Mouse (Mus musculus): ENCODE results near the gene Fjx1. TPM values are rescaled to one million over a fixed set of nuclear protein-coding genes. Genes with fewer than 3 reads are reported as not detected.

The Fjx1 gene
- polyA plus RNA-seq, 1 experiment from 2014 or later, result 36.7 TPM

GRCm38 (mm10) chr2:102450248-102450760 lies 2.0 kb downstream of the Fjx1 start:
- Histone ChIP-seq H3K9me3 (no peaks in the 10 kb centered on the region), H3K27ac (peak overlapping the region; percentile 96), H3K9ac (replicated peaks) (peak overlapping the region; percentile 87), H3K36me3 (peaks cover 12% of the 10 kb centered on the region; the same call in 1 of the 2 replicates), H3K4me3 (replicated peaks) (peak overlapping the region; percentile 68), H3K4me1 (replicated peaks) (peaks cover 28% of the 10 kb centered on the region), H3K4me2 (replicated peaks) (peak overlapping the region; percentile 81), H3K27me3 (peaks cover 8% of the 10 kb centered on the region; the same call in 1 of the 2 replicates)
- WGBS, result under 1% methylated on average over 43 of the region's 43 CpGs
- ATAC-seq, result peak; percentile 35

DNA sequence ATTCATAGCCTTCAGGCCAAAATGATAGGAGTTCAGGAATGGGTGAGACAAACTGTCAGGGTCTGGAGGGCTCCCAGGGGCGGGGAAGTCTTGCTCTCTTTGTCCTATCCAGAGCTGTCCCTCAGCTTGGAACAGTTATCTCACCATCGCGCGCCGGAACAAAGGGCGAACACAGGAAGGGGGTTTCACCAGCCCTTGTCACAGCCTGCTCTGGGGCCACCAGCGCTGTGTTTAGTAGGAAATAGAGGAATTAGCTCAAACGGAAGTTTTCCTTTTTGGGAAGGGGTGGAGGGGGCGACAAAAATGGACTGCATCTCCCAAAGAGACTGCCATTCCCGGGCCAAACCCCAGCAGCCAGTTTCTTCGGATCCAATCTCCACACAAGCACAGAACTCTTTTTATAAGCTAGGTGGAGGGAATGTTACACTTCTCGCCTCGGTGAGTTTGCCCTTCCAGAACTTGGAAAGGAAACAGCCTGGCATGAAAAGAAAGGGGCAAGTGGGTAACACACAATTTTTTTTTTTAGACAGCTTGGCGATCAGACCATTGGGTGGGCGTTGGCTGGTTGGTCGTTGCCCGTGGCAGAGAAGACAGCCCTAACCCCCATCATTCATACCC lies 2.6 kb downstream of the Fjx1 start:
- peaks cover 12% of the 10 kb centered on the region; the same call in 1 of the 2 replicates for H3K36me3 ChIP-seq
- peak overlapping the region; percentile 96 for H3K27ac ChIP-seq
- no peaks in the 10 kb centered on the region for H3K9me3 ChIP-seq
- peak overlapping the region; percentile 81 for H3K4me2 ChIP-seq (replicated peaks)
- peaks cover 5% of the 10 kb centered on the region; the same call in 1 of the 2 replicates for H3K27me3 ChIP-seq
- WGBS, result under 1% methylated on average over 17 of the region's 17 CpGs
- peaks cover 28% of the 10 kb centered on the region for H3K4me1 ChIP-seq (replicated peaks)
- H3K4me3 ChIP-seq (replicated peaks), result peak overlapping the region; percentile 68
- peak overlapping the region; percentile 87 for H3K9ac ChIP-seq (replicated peaks)
- ATAC-seq, result peak; percentile 44

- peak overlapping the region; percentile 63; the same call in 1 of the 2 replicates for H3K27ac ChIP-seq
- H3K27me3 ChIP-seq, result no peaks in the 10 kb centered on the region
- H3K9ac ChIP-seq (replicated peaks), result peak overlapping the region; percentile 60
- no peak for ATAC-seq
- H3K4me3 ChIP-seq (replicated peaks), result peak overlapping the region; percentile 68
- peaks cover 12% of the 10 kb centered on the region; the same call in 1 of the 2 replicates for H3K36me3 ChIP-seq
- H3K9me3 ChIP-seq, result no peaks in the 10 kb centered on the region
- WGBS, result 5% methylated on average over 1 of the region's 1 CpGs
- peak overlapping the region; percentile 81 for H3K4me2 ChIP-seq (replicated peaks)
- peaks cover 28% of the 10 kb centered on the region for H3K4me1 ChIP-seq (replicated peaks)
Observed at GRCm38 (mm10) chr2:102449056-102449455, 3.2 kb downstream of the Fjx1 start.

DNA sequence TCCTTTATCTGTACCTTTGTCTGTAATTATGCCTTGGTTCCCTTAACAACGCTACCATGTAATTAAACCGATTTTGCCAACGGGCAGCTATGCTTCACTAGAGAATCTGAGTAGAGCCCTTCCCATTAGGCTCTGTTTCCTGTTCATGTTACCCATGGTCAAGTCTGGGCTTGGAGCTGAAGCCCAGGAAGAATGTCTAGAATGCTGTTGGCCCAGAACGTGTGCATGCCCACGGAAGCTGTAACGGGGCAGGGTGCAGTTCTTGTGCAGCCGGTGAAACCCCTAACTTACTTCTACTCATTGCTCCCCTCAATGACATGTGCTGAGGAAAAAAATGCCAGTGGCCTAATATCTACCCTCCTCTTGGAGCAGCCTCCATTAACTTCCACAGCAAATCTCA lies 4.5 kb downstream of the Fjx1 start:
- Histone ChIP-seq H3K4me2 (replicated peaks) (peak overlapping the region; percentile 81), H3K36me3 (peaks cover 12% of the 10 kb centered on the region; the same call in 1 of the 2 replicates), H3K27ac (no peak overlapping the region), H3K27me3 (no peaks in the 10 kb centered on the region), H3K4me1 (replicated peaks) (peaks cover 27% of the 10 kb centered on the region), H3K9ac (replicated peaks) (no peak overlapping the region), H3K4me3 (replicated peaks) (no peak overlapping the region), H3K9me3 (no peaks in the 10 kb centered on the region)
- ATAC-seq, result no peak
- WGBS, result 88% methylated on average over 7 of the region's 7 CpGs

DNA sequence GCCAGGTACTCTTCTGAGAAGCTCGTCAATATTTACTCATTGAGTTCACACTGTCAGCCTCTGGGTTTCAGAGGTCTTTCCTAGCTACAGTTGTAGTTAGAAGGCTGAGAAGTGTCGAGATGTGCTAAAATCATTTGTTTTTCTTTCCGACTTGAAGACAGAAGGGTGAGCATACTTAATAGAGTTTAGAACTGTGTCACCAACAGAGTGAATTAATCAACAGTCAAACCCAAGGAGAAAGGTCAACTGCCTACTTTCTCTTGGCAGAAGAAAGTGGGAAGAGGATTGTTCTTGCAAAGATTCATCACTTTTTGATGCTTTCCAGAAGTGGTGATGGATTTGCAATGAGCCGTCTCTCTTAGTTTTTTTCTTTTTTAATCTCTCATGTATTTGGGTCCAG lies 5.4 kb downstream of the Fjx1 start:
- no peaks in the 10 kb centered on the region for H3K9me3 ChIP-seq
- peaks cover 12% of the 10 kb centered on the region; the same call in 1 of the 2 replicates for H3K36me3 ChIP-seq
- H3K27me3 ChIP-seq, result no peaks in the 10 kb centered on the region
- H3K9ac ChIP-seq (replicated peaks), result no peak overlapping the region
- peaks cover 20% of the 10 kb centered on the region for H3K4me1 ChIP-seq (replicated peaks)
- no peak overlapping the region for H3K4me3 ChIP-seq (replicated peaks)
- H3K27ac ChIP-seq, result no peak overlapping the region
- no peak overlapping the region for H3K4me2 ChIP-seq (replicated peaks)
- ATAC-seq, result no peak
- WGBS, result 85% methylated on average over 4 of the region's 4 CpGs

GRCm38 (mm10) chr2:102437357-102438030 lies 14.8 kb downstream of the Fjx1 start:
- Histone ChIP-seq H3K9me3 (no peaks in the 10 kb centered on the region), H3K36me3 (no peaks in the 10 kb centered on the region), H3K27ac (no peak overlapping the region), H3K4me1 (replicated peaks) (peaks cover 6% of the 10 kb centered on the region; the same call in 1 of the 2 replicates), H3K4me2 (replicated peaks) (no peak overlapping the region), H3K9ac (replicated peaks) (no peak overlapping the region), H3K4me3 (replicated peaks) (no peak overlapping the region), H3K27me3 (peaks cover 4% of the 10 kb centered on the region; the same call in 1 of the 2 replicates)
- 17% methylated on average over 8 of the region's 8 CpGs for WGBS
- ATAC-seq, result peak; percentile 53; the same call in 1 of the 2 replicates

DNA sequence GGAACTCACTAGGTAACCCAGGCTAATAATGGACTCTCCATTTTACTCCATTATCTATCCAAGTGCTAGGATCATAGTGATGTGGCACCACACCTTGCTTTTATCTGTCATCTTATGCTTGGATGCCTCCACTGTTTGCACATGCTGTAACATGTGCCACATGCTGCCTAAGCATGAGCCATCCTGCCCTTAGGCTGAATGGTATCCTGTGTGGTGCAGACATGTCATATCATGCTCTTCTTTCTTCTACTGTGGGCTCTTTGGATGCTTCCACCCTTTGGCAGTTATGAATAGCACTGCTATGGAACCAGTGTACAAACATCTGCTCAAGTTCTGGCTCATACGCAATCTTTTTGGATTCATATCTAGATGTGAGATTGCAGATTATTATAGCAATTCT lies 18.4 kb downstream of the Fjx1 start:
- H3K27me3 ChIP-seq, result peaks cover 4% of the 10 kb centered on the region; the same call in 1 of the 2 replicates
- no peak overlapping the region for H3K4me2 ChIP-seq (replicated peaks)
- no peak for ATAC-seq
- H3K4me1 ChIP-seq (replicated peaks), result peaks cover 13% of the 10 kb centered on the region; the same call in 1 of the 2 replicates
- H3K4me3 ChIP-seq (replicated peaks), result no peak overlapping the region
- H3K9ac ChIP-seq (replicated peaks), result no peak overlapping the region
- no peaks in the 10 kb centered on the region for H3K9me3 ChIP-seq
- H3K36me3 ChIP-seq, result no peaks in the 10 kb centered on the region
- WGBS, result 93% methylated on average over 1 of the region's 1 CpGs
- no peak overlapping the region for H3K27ac ChIP-seq

DNA sequence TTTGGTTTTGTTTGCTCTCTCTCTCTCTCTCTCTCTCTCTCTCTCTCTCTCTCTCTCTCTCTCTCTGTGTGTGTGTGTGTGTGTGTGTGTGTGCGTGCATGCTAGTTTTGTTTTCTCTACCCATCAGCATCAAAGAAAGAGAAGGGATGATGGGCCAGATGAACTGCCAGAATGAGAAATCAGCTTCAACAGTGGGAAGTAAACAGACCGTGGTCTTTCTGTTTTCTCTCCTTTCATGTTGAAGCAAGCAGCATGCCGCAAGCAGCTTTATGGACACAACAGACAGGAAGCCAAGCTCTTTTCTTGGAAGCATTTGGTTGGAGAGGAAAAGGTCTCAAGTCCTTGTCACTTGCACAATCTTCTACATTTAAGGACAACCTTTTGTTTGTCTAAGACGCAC lies 21.2 kb downstream of the Fjx1 start:
- no peak overlapping the region for H3K9ac ChIP-seq (replicated peaks)
- 40% methylated on average over 4 of the region's 4 CpGs for WGBS
- no peak for ATAC-seq
- 0 out of 2 replicates have a peak, but pooled peaks cover 6% of the 10 kb centered on the region for H3K4me1 ChIP-seq (replicated peaks)
- no peaks in the 10 kb centered on the region for H3K9me3 ChIP-seq
- no peak overlapping the region for H3K27ac ChIP-seq
- peaks cover 4% of the 10 kb centered on the region; the same call in 1 of the 2 replicates for H3K27me3 ChIP-seq
- no peak overlapping the region for H3K4me3 ChIP-seq (replicated peaks)
- no peaks in the 10 kb centered on the region for H3K36me3 ChIP-seq
- H3K4me2 ChIP-seq (replicated peaks), result no peak overlapping the region

GRCm38 (mm10) chr2:102427974-102428373 lies 24.3 kb downstream of the Fjx1 start:
- H3K4me1 ChIP-seq (replicated peaks), result 0 out of 2 replicates have a peak, but pooled peaks cover 6% of the 10 kb centered on the region
- no peak for ATAC-seq
- no peak overlapping the region for H3K4me2 ChIP-seq (replicated peaks)
- no peak overlapping the region for H3K27ac ChIP-seq
- H3K9me3 ChIP-seq, result no peaks in the 10 kb centered on the region
- H3K36me3 ChIP-seq, result no peaks in the 10 kb centered on the region
- H3K9ac ChIP-seq (replicated peaks), result no peak overlapping the region
- no peaks in the 10 kb centered on the region for H3K27me3 ChIP-seq
- no peak overlapping the region for H3K4me3 ChIP-seq (replicated peaks)

- Histone ChIP-seq H3K27me3 (no peaks in the 10 kb centered on the region), H3K4me2 (replicated peaks) (no peak overlapping the region), H3K9me3 (no peaks in the 10 kb centered on the region), H3K27ac (no peak overlapping the region), H3K9ac (replicated peaks) (no peak overlapping the region), H3K4me1 (replicated peaks) (0 out of 2 replicates have a peak, but pooled peaks cover 6% of the 10 kb centered on the region), H3K36me3 (no peaks in the 10 kb centered on the region), H3K4me3 (replicated peaks) (no peak overlapping the region)
- no peak for ATAC-seq
- 25% methylated on average over 3 of the region's 3 CpGs for WGBS
Observed at GRCm38 (mm10) chr2:102426434-102426833, 25.9 kb downstream of the Fjx1 start.

DNA sequence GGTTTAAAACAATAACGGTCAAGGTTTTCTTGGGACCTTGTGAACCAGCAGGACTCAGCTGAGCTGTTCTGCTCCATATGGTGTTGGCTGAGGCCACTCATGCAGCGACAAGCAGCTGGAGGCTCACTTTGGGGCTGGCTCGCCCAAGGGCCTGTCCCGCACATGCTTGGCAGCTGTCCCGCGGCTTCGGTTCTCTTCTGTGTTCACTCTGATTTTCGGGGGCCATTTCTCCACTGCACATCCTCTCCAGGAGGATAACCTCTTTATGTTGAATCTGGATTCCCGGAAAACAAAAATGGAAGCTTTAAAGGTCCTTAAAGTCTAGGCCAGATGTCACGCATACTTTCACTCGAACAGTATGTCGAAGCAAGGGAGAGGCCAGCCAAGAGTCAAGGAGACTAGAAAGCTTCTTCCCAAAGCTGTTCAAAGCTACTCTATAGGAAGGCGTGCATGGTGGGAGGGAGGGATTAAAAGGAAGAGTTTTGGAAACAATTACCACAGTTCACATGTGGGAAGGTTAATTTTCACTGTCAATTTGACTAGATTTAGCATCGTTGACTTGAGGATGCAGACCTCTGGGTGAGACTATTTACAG lies 36.1 kb downstream of the Fjx1 start:
- H3K4me3 ChIP-seq (replicated peaks), result no peak overlapping the region
- 0 out of 2 replicates have a peak, but pooled peaks cover 2% of the 10 kb centered on the region for H3K27me3 ChIP-seq
- no peaks in the 10 kb centered on the region for H3K36me3 ChIP-seq
- no peak overlapping the region for H3K4me2 ChIP-seq (replicated peaks)
- no peak overlapping the region for H3K9ac ChIP-seq (replicated peaks)
- WGBS, result 89% methylated on average over 14 of the region's 14 CpGs
- no peak for ATAC-seq
- H3K9me3 ChIP-seq, result no peaks in the 10 kb centered on the region
- H3K27ac ChIP-seq, result no peak overlapping the region
- H3K4me1 ChIP-seq (replicated peaks), result no peaks in the 10 kb centered on the region

DNA sequence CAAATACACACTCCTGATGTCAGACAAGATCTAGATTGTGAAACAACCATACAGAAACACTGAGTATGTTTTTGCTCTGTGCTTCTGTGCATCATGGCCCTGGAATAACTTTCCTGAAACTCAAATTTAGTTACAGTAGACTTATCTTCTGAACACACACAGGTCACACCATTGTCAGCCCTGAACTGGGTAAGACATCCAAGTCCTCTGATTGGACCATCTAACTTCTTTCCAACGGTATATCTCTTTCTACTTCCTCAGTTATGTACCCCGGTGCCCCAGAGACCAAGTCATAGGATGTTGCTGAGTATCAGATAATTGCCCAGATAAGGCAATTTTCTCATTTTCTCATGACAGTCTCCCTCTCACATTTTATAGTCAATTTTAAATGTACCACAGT lies 39.6 kb downstream of the Fjx1 start:
- Histone ChIP-seq H3K27ac (no peak overlapping the region), H3K9ac (replicated peaks) (no peak overlapping the region), H3K4me3 (replicated peaks) (no peak overlapping the region), H3K4me2 (replicated peaks) (no peak overlapping the region), H3K4me1 (replicated peaks) (peaks cover 5% of the 10 kb centered on the region), H3K27me3 (0 out of 2 replicates have a peak, but pooled peaks cover 4% of the 10 kb centered on the region), H3K9me3 (no peaks in the 10 kb centered on the region), H3K36me3 (no peaks in the 10 kb centered on the region)
- ATAC-seq, result no peak
- WGBS, result 87% methylated on average over 2 of the region's 2 CpGs
